Mouse (Mus musculus) embryonic fibroblast, embryonic 13.5 days (primary cell): ENCODE data around the gene Abcc6.
A peak's percentile ranks its signal among the peaks of the same experiment; 100 is the strongest.

Experiments used
- CTCF ChIP-seq: IDR thresholded peaks from 2 replicates; pipeline ENCODE4 v1.5.1; 2011; ENCODE audit warnings: mild to moderate bottlenecking, control low read depth, low read length, moderate library complexity, borderline replicate concordance; ENCODE audit not compliant: insufficient read depth
- POLR2A ChIP-seq: IDR thresholded peaks from 2 replicates; pipeline ENCODE4 v1.6.1; 2011; ENCODE audit warnings: low read depth, mild to moderate bottlenecking, control low read depth, low read length, moderate library complexity

GRCm38 (mm10) chr7:45923762-45924428, 106.2 kb downstream of the Abcc6 start, which contains the start of gene Ccdc114:
- no peak for TF ChIP-seq CTCF
- TF ChIP-seq POLR2A: peak; percentile 20; the same call in 1 of the 2 replicates
